Mouse (Mus musculus): ENCODE data around the gene Fanca. TPM values are rescaled to one million over a fixed set of nuclear protein-coding genes. Genes with fewer than 3 reads are reported as not detected.

Gene Fanca
- polyA plus RNA-seq, 1 experiment from 2014 or later = 5.3 TPM

GRCm38 (mm10) chr8:123244382-123244781, 74.0 kb downstream of the Fanca start:
- Histone ChIP-seq H3K4me2 (replicated peaks; ENCODE audit: low read depth) (no peak overlapping the region), H3K9me3 (ENCODE audit: control insufficient read depth) (no peaks in the 10 kb centered on the region), H3K9ac (ENCODE audit: low read depth, low read length) (no peak overlapping the region), H3K4me3 (ENCODE audit: low read depth, low read length) (no peak overlapping the region), H3K36me3 (ENCODE audit: control insufficient read depth, insufficient read depth) (peaks cover 58% of the 10 kb centered on the region), H3K27ac (ENCODE audit: low read depth, low read length) (no peak overlapping the region), H3K27me3 (replicated peaks; ENCODE audit: control insufficient read depth, insufficient read depth, low read length) (no peaks in the 10 kb centered on the region), H3K4me1 (replicated peaks; ENCODE audit: control insufficient read depth, insufficient read depth, low read length) (no peaks in the 10 kb centered on the region)
- TF ChIP-seq CTCF (IDR thresholded peaks at IDR 0.05; ENCODE audit: low read depth) = no peak
- 94% methylated on average over 4 of the region's 4 CpGs for WGBS
- no peak for ATAC-seq

GRCm38 (mm10) chr8:123243053-123243452, 75.3 kb downstream of the Fanca start:
- Histone ChIP-seq H3K4me2 (replicated peaks; ENCODE audit: low read depth) (no peak overlapping the region), H3K4me1 (replicated peaks; ENCODE audit: control insufficient read depth, insufficient read depth, low read length) (no peaks in the 10 kb centered on the region), H3K9ac (ENCODE audit: low read depth, low read length) (no peak overlapping the region), H3K9me3 (ENCODE audit: control insufficient read depth) (no peaks in the 10 kb centered on the region), H3K27ac (ENCODE audit: low read depth, low read length) (no peak overlapping the region), H3K36me3 (ENCODE audit: control insufficient read depth, insufficient read depth) (peaks cover 45% of the 10 kb centered on the region), H3K4me3 (ENCODE audit: low read depth, low read length) (no peak overlapping the region), H3K27me3 (replicated peaks; ENCODE audit: control insufficient read depth, insufficient read depth, low read length) (no peaks in the 10 kb centered on the region)
- ATAC-seq = no peak
- WGBS = 68% methylated on average over 11 of the region's 11 CpGs
- peak; percentile 52 for TF ChIP-seq CTCF (IDR thresholded peaks at IDR 0.05; ENCODE audit: low read depth)

GRCm38 (mm10) chr8:123242107-123242923, 76.1 kb downstream of the Fanca start:
- H3K9ac ChIP-seq (ENCODE audit: low read depth, low read length) = no peak overlapping the region
- no peaks in the 10 kb centered on the region for H3K9me3 ChIP-seq (ENCODE audit: control insufficient read depth)
- TF ChIP-seq CTCF (IDR thresholded peaks at IDR 0.05; ENCODE audit: low read depth) = no peak
- no peak overlapping the region for H3K4me2 ChIP-seq (replicated peaks; ENCODE audit: low read depth)
- no peak overlapping the region for H3K27ac ChIP-seq (ENCODE audit: low read depth, low read length)
- H3K4me3 ChIP-seq (ENCODE audit: low read depth, low read length) = no peak overlapping the region
- 78% methylated on average over 7 of the region's 7 CpGs for WGBS
- no peaks in the 10 kb centered on the region for H3K27me3 ChIP-seq (replicated peaks; ENCODE audit: control insufficient read depth, insufficient read depth, low read length)
- H3K36me3 ChIP-seq (ENCODE audit: control insufficient read depth, insufficient read depth) = peaks cover 37% of the 10 kb centered on the region
- ATAC-seq = no peak
- no peaks in the 10 kb centered on the region for H3K4me1 ChIP-seq (replicated peaks; ENCODE audit: control insufficient read depth, insufficient read depth, low read length)

GRCm38 (mm10) chr8:123239398-123239797, 79.0 kb downstream of the Fanca start:
- no peaks in the 10 kb centered on the region for H3K9me3 ChIP-seq (ENCODE audit: control insufficient read depth)
- 91% methylated on average over 10 of the region's 10 CpGs for WGBS
- H3K4me1 ChIP-seq (replicated peaks; ENCODE audit: control insufficient read depth, insufficient read depth, low read length) = 0 out of 2 replicates have a peak, but pooled peaks cover 8% of the 10 kb centered on the region
- no peak for ATAC-seq
- 0 out of 2 replicates have a peak, but pooled peaks cover 4% of the 10 kb centered on the region for H3K27me3 ChIP-seq (replicated peaks; ENCODE audit: control insufficient read depth, insufficient read depth, low read length)
- no peak overlapping the region for H3K27ac ChIP-seq (ENCODE audit: low read depth, low read length)
- no peak overlapping the region for H3K4me2 ChIP-seq (replicated peaks; ENCODE audit: low read depth)
- no peak for TF ChIP-seq CTCF (IDR thresholded peaks at IDR 0.05; ENCODE audit: low read depth)
- peaks cover 15% of the 10 kb centered on the region; the same call in 1 of the 2 replicates for H3K36me3 ChIP-seq (ENCODE audit: control insufficient read depth, insufficient read depth)
- no peak overlapping the region for H3K9ac ChIP-seq (ENCODE audit: low read depth, low read length)
- no peak overlapping the region for H3K4me3 ChIP-seq (ENCODE audit: low read depth, low read length)

- peak; percentile 83 for ATAC-seq
- H3K4me3 ChIP-seq (ENCODE audit: low read depth, low read length) = peak within 1 kb of the TSS; percentile 82
- peak within 1 kb of the TSS; percentile 98 for H3K4me2 ChIP-seq (replicated peaks; ENCODE audit: low read depth)
- 0 out of 2 replicates have a peak, but pooled peaks cover 8% of the 10 kb centered on the region for H3K4me1 ChIP-seq (replicated peaks; ENCODE audit: control insufficient read depth, insufficient read depth, low read length)
- peak within 1 kb of the TSS; percentile 41 for H3K27ac ChIP-seq (ENCODE audit: low read depth, low read length)
- H3K9me3 ChIP-seq (ENCODE audit: control insufficient read depth) = no peaks in the 10 kb centered on the region
- peak within 1 kb of the TSS; percentile 55 for H3K9ac ChIP-seq (ENCODE audit: low read depth, low read length)
- 0 out of 2 replicates have a peak, but pooled peaks cover 4% of the 10 kb centered on the region for H3K27me3 ChIP-seq (replicated peaks; ENCODE audit: control insufficient read depth, insufficient read depth, low read length)
- peak; percentile 70 for TF ChIP-seq CTCF (IDR thresholded peaks at IDR 0.05; ENCODE audit: low read depth)
- H3K36me3 ChIP-seq (ENCODE audit: control insufficient read depth, insufficient read depth) = 0 out of 2 replicates have a peak, but pooled peaks cover 4% of the 10 kb centered on the region
- 1% methylated on average over 57 of the region's 57 CpGs for WGBS
These were observed 82.6 kb downstream of the Fanca start, which contains the start of gene Spata2l for GRCm38 (mm10) chr8:123235520-123236497. Gene Spata2l (minus strand): TSS chr8:123236233.

All from intestine, postnatal 0 days (tissue).